Mouse (Mus musculus): ENCODE measurements around the gene Hspa2.

The Hspa2 gene

DNA sequence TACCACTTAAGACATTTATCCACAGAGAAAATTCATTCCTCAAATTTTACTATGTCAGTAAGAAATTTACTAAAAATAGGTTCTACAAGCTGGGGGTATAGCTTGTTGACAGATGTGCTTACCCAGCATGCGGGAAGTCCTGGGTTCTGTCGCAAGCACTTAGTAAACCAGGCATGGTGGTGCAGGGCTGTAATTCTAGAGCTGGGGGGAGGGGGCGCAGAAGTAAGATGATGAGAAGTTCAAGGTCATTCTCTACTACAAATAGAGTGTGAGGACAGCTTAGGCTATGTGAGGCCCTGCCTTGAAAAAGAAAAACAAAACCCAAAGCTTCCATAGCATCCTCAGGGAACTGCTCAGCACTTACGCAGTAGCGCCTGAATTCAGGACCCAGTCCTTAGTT lies 25.4 kb upstream of the Hspa2 start:
- DNase-seq: no peak

DNA sequence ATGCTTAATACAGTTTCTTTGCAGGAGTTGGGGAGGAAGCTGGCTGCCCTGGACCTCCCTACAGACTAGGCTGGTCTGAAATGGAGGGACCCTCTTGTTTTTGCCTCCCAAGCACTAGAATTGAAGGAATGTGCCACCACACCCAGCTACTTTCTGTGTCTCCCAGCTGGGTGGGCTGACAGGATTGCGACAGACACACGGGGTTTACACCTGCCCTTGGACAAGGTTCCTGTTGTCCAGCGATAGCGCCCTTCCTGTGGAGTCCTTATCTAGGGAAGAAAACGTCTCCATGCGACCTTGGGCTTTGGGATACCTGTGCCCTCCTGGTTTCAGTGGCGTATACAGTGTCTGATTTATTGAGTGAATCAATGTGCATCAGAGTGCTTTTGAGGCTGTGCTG lies 23.8 kb upstream of the Hspa2 start:
- no peak for DNase-seq

DNA sequence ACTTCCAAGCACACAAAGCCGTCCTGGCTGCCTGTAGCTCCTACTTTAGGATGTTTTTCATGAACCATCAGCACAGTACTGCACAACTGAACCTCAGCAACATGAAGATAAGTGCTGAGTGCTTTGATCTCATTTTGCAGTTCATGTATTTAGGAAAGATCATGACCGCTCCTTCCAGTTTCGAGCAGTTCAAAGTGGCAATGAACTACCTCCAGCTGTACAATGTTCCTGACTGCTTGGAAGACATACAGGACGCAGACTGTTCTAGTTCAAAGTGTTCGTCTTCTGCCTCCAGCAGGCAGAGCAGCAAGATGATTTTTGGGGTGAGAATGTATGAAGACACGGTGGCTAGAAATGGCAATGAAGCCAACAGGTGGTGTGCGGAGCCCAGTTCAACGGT lies 18.6 kb upstream of the Hspa2 start:
- no peak for DNase-seq

- no peak for DNase-seq
Measured at GRCm38 (mm10) chr12:76388794-76389193, 15.2 kb upstream of the Hspa2 start.

GRCm38 (mm10) chr12:76391595-76392271 lies 12.2 kb upstream of the Hspa2 start:
- DNase-seq: no peak

DNA sequence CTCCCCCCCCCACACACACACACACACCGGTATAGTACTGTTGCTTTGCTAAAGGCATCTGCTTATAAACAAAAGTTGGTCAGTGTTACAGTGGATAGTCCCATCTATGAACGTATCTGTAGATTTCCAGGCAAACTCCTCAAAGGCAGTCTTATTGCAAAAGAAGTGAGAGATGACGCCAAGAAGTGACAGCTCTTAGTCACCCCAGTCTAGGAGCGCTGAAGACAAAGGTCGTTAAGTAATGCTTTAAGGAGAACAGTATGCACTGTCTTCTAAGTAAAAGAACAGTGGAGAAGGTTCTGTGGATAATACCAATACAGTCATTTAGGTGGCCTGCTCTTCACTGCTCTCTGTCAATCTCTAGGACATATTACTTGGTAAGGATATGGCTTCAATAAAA lies 11.0 kb upstream of the Hspa2 start:
- DNase-seq: no peak

DNA sequence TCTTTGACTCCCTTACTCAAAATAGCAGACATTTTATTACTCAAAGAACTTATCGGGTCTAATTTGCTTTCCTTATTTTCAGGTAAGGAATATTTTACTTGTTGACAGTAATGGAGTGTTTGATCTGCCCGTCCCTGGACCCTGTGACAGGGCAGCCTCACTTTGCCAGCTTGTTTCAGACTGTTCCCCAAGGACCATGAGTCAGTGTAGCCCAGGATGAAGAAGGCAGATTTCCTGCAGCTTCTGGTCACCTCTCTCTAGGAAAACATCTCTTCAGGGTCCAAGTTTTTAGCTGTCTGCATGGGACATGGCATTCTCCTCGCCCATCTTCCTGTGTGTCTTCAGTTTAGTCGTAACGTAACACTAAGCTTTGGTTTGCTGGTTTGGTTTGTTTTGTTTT lies 6.7 kb upstream of the Hspa2 start:
- no peak for DNase-seq

DNA sequence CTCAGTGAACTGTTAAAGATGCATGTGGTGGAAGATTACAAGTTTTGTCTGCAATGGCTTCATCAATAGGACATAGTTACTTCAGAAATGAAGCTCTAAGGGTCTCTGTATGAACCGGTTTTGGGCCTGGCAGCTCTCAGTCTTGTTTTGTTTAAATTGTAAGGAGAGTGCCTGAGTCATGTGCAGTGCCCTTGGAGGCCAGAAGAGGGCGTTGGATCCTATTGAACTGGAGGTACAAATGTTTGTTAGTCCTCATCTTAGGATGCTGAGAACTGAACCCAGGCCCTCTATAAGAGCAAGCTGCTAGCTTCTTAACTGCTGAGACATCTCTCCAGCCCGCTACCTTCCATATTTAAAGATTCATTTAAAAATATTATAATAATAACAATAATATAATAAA lies 2.3 kb upstream of the Hspa2 start:
- DNase-seq: no peak

GRCm38 (mm10) chr12:76402991-76403885 lies 738 bp upstream of the Hspa2 start:
- DNase-seq: peak; percentile 92

DNA sequence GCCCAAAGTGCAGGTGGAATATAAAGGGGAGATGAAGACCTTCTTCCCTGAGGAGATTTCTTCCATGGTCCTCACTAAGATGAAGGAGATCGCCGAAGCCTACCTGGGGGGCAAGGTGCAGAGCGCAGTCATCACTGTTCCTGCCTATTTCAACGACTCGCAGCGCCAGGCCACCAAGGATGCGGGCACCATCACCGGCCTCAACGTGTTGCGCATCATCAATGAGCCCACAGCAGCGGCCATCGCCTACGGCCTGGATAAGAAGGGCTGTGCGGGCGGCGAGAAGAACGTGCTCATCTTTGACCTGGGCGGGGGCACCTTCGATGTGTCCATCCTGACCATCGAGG lies 833 bp downstream of the Hspa2 start:
- DNase-seq: peak; percentile 36

GRCm38 (mm10) chr12:76405183-76405970 lies 1.4 kb downstream of the Hspa2 start:
- peak; percentile 47 for DNase-seq

- DNase-seq: peak; percentile 51
Measured at GRCm38 (mm10) chr12:76405971-76406370, 2.0 kb downstream of the Hspa2 start.

DNA sequence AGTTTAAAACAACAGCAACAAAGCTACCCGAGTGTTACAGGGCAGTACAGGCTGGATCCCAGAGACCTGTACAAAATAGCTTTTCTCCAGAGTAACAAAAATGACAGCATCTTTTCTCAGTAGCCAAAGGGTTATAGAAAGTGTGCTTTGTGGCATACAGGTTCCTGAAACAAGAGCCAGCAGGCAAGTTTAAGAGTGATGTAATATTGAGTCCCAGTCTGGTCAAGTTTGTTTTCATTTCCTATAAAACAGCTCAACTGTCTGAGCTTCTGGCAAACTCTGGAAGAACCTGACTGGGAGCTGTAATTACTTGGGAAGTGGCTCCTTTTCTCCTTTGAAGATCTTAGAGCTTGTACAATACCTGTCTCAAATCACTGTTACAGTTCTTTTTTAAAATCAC lies 3.2 kb downstream of the Hspa2 start:
- peak; percentile 8 for DNase-seq

DNA sequence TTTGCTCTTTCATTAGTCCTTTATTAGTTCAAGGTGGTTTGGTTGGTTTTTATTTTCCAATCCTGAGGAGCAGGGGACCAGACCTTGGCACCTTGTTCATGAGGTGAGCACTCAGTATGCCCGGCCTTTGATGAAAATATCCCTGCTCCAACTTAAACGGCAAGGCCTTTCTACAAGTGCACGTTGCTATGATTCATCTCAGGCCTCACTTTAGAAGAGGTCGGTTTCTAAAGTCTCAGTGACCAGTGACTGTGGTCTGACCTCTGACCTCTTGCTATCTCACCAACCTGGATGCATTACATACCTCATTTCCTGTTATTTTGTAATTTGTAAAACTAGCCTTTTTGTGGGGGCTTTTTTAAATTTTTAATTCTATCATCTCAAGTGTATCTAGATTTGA lies 5.2 kb downstream of the Hspa2 start:
- peak; percentile 20 for DNase-seq

DNA sequence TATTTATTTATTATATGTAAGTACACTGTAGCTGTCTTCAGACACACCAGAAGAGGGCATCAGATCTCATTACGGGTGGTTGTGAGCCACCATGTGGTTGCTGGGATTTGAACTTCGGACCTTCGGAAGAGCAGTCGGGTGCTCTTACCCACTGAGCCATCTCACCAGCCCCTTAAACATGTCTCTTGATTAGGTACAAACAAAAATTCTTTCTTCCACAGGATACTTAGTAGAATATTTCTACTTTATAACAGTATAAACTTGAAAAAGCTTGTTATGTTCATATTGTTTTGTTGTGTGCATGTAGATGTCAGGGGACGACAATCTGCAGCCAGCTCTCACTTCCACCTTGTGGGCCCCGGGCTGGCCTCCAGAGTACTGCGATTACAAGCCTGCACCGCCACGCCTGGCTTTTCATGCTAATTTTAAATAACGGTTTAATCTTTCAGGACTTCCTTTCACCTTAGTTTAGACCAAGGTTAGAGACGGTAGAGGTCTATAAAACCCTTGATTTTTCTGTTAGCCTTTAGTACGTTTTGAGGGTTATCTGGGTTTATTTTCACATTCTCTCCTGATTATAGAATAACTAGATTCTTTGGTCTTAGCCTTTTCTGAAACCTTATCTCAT lies 11.5 kb downstream of the Hspa2 start:
- no peak for DNase-seq

- peak; percentile 69 for DNase-seq
Measured at GRCm38 (mm10) chr12:76417433-76417854, 13.5 kb downstream of the Hspa2 start, which contains the start of gene Ppp1r36. Ppp1r36 (plus strand) TSS chr12:76417538.

- no peak for DNase-seq
Measured at GRCm38 (mm10) chr12:76418346-76418745, 14.4 kb downstream of the Hspa2 start.

DNA sequence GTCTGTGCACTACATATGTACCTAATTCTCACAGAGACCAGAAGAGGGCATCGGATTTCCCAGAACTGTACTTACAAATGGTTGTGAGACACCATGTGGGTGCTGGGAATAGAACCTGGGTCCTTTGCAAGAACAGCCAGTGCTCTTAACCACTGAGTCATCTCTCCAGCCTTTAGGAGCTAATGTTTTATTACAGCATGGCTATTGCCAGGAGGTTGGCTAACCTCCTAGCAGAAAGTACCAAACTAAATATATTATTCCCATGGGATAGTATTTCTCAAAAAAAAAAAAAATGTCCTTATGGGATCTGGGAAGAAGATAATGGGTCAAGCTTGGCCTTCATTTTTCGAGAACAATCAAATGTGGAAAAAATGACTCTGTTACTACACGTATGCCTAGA lies 21.3 kb downstream of the Hspa2 start:
- DNase-seq: no peak

DNA sequence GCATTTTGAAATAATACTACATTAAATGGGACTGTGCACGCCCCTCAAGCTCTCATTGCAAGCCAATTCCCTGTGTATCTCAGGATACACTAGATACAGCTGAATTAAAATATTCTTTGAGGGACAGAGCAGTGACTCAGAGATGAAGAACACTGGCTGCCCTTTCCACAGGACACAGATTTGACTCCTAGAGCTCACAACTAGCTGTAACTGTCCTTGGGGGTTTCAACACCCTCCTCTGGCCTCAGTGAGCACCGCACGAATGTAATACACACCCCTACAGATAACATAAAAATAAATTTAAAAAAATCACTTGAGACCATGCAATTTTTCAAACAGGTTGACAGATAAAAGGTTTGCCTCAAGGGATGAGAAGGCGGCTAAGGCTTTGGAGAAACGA lies 23.6 kb downstream of the Hspa2 start:
- DNase-seq: no peak

DNA sequence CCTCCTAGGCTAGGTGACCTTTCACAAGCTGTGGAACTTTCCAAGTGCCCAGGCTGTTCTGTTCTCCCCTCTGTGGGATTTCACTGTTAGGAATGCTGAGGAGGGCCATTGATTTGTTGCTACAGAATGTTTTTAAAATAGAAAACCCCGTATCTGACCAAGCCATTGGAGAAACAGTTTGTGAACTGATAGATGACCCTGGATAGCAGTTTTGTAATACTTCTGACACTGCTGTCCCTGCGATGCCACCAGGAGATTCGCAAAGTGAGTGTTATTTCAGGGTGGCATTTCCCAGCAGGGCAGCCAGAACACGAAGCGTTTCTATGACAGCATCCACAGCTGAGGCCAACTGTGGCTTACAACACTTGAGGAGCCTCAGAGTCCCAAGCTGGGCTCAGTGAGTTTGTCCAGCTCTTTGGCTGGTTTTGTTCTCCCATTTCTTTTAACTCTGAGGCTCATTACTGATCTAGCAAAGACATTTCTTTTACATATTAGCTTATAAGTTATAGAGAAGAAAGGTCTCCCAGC lies 27.0 kb downstream of the Hspa2 start:
- no peak for DNase-seq

- no peak for DNase-seq
Measured at GRCm38 (mm10) chr12:76431431-76431830, 27.5 kb downstream of the Hspa2 start.

- no peak for DNase-seq
Measured at GRCm38 (mm10) chr12:76434111-76434510, 30.1 kb downstream of the Hspa2 start.

- DNase-seq: peak; percentile 39
Measured at GRCm38 (mm10) chr12:76435084-76435483, 31.1 kb downstream of the Hspa2 start.

All from embryo, embryonic 11 days (tissue).